9 mouse cellular contexts compared by ENCODE assay signal in genomic region chr11:31670468-31670921, GRCm38 (mm10). TPM values are rescaled to one million over a fixed set of nuclear protein-coding genes. Genes with fewer than 3 reads are reported as not detected.
DNase-seq lines count a peak whose midpoint lies in the region; ATAC-seq and TF ChIP-seq lines count a peak whose summit lies in the region.
"Had no signal": no experiment of that assay in that cellular context is flagged by ENCODE, and none has a peak within 500 bp of the region (broad histone marks: within the 10 kb centered on the region; RNA-seq: fewer than 3 reads in every experiment).

No protein-coding gene starts in this region.

- H3K9ac ChIP-seq in limb, embryonic 11.5 days (ENCODE audit: low read length), result no peak overlapping the region
- no peak overlapping the region for H3K9ac ChIP-seq in stomach, postnatal 0 days (ENCODE audit: low read length)

- no peak for DNase-seq in testis, postnatal 14 days (ENCODE audit: low spot score)
- DNase-seq in hindbrain, embryonic 10.5 days (ENCODE audit: low spot score), result no peak
- DNase-seq in limb, embryonic 11.5 days (ENCODE audit: low spot score), result no peak
- DNase-seq in stomach, postnatal 0 days (ENCODE audit: low spot score), result no peak
- no peak for DNase-seq in thymus, postnatal 10 days (ENCODE audit: low spot score in 2 of 2)
- no peak for DNase-seq in thymus, adult 2 months
- no peak for DNase-seq in layer of hippocampus, postnatal 14 days (ENCODE audit: low spot score in 2 of 2)

- H3K27ac ChIP-seq in testis, adult 2 months (ENCODE audit: control insufficient read depth, insufficient read depth, low read depth, low read length), result no peak overlapping the region
- no peak overlapping the region for H3K27ac ChIP-seq in hindbrain, embryonic 10.5 days
- H3K27ac ChIP-seq in limb, embryonic 11.5 days (replicated peaks; ENCODE audit: low read depth, low read length), result no peak overlapping the region
- H3K27ac ChIP-seq in stomach, postnatal 0 days (replicated peaks), result peak overlapping the region; percentile 56
- H3K27ac ChIP-seq in thymus, adult 2 months (ENCODE audit: control insufficient read depth, insufficient read depth, low read length), result no peak overlapping the region
- H3K27ac ChIP-seq: liver, embryonic 14.5 days had no signal

- no peak for TF ChIP-seq CTCF in testis, adult 2 months (IDR thresholded peaks at IDR 0.05; ENCODE audit: control insufficient read depth, insufficient read depth, insufficient replicate concordance, low read depth, low read length)
- no peak for TF ChIP-seq CTCF in stomach, postnatal 0 days (IDR thresholded peaks at IDR 0.05; ENCODE audit: low read depth)
- no peak for TF ChIP-seq CTCF in thymus, adult 2 months (IDR thresholded peaks at IDR 0.05; ENCODE audit: borderline replicate concordance, control insufficient read depth, extremely low read depth, insufficient read depth, low read length, poor library complexity)

- no peak for TF ChIP-seq POLR2A in testis, adult 2 months (IDR thresholded peaks at IDR 0.05; ENCODE audit: control insufficient read depth, low read depth, low read length)
- no peak for TF ChIP-seq POLR2A in thymus, adult 2 months (IDR thresholded peaks at IDR 0.05; ENCODE audit: control insufficient read depth, extremely low read depth, insufficient read depth, low read length, poor library complexity)

- peak overlapping the region; percentile 35 for H3K4me2 ChIP-seq in limb, embryonic 11.5 days (ENCODE audit: low read depth, severe bottlenecking)
- H3K4me2 ChIP-seq in stomach, postnatal 0 days (replicated peaks; ENCODE audit: low read depth), result peak overlapping the region; percentile 74

- no peak for TF ChIP-seq EP300 in stomach, postnatal 0 days (optimal IDR thresholded peaks at IDR 0.05)

- 79% methylated on average over 5 of the region's 5 CpGs for WGBS in hindbrain, embryonic 10.5 days
- 71% methylated on average over 5 of the region's 5 CpGs for WGBS in limb, embryonic 11.5 days
- WGBS in stomach, postnatal 0 days, result 52% methylated on average over 5 of the region's 5 CpGs
- 81% methylated on average over 5 of the region's 5 CpGs for WGBS in thymus, adult 2 months

- H3K9me3 ChIP-seq in hindbrain, embryonic 10.5 days, result no peaks in the 10 kb centered on the region
- no peaks in the 10 kb centered on the region for H3K9me3 ChIP-seq in limb, embryonic 11.5 days (ENCODE audit: control insufficient read depth, low read length)
- H3K9me3 ChIP-seq in stomach, postnatal 0 days (ENCODE audit: control insufficient read depth, low read length), result no peaks in the 10 kb centered on the region

- H3K4me1 ChIP-seq in testis, adult 2 months (ENCODE audit: control insufficient read depth, insufficient read depth, low read length), result peaks cover 2% of the 10 kb centered on the region; the same call in 1 of the 2 replicates
- H3K4me1 ChIP-seq in hindbrain, embryonic 10.5 days (replicated peaks), result peaks cover 23% of the 10 kb centered on the region
- 0 out of 2 replicates have a peak, but pooled peaks cover 5% of the 10 kb centered on the region for H3K4me1 ChIP-seq in limb, embryonic 11.5 days (ENCODE audit: control insufficient read depth, insufficient read depth, low read length)
- no peaks in the 10 kb centered on the region for H3K4me1 ChIP-seq in stomach, postnatal 0 days (replicated peaks; ENCODE audit: control insufficient read depth, insufficient read depth)
- H3K4me1 ChIP-seq in thymus, adult 2 months (replicated peaks; ENCODE audit: control insufficient read depth, insufficient read depth, low read length), result 0 out of 2 replicates have a peak, but pooled peaks cover 3% of the 10 kb centered on the region

- H3K27me3 ChIP-seq in testis, adult 2 months (ENCODE audit: control insufficient read depth, insufficient read depth, low read length), result no peaks in the 10 kb centered on the region
- no peaks in the 10 kb centered on the region for H3K27me3 ChIP-seq in hindbrain, embryonic 10.5 days (ENCODE audit: insufficient read depth, poor library complexity, severe bottlenecking)
- no peaks in the 10 kb centered on the region for H3K27me3 ChIP-seq in limb, embryonic 11.5 days (ENCODE audit: control insufficient read depth, insufficient read depth, low read length)
- no peaks in the 10 kb centered on the region for H3K27me3 ChIP-seq in stomach, postnatal 0 days (ENCODE audit: control insufficient read depth, insufficient read depth, low read length)
- H3K27me3 ChIP-seq in thymus, adult 2 months (ENCODE audit: control insufficient read depth, insufficient read depth, low read length), result no peaks in the 10 kb centered on the region

- H3K36me3 ChIP-seq in testis, adult 2 months (ENCODE audit: control insufficient read depth, insufficient read depth, low read length), result peaks cover 1% of the 10 kb centered on the region; the same call in 1 of the 2 replicates
- H3K36me3 ChIP-seq in hindbrain, embryonic 10.5 days, result peaks cover 49% of the 10 kb centered on the region
- H3K36me3 ChIP-seq in limb, embryonic 11.5 days (ENCODE audit: control insufficient read depth, insufficient read depth, low read length), result peaks cover 7% of the 10 kb centered on the region; the same call in 1 of the 2 replicates
- peaks cover 15% of the 10 kb centered on the region for H3K36me3 ChIP-seq in stomach, postnatal 0 days (ENCODE audit: control insufficient read depth, insufficient read depth, low read length)
- H3K36me3 ChIP-seq in thymus, adult 2 months (ENCODE audit: control insufficient read depth, insufficient read depth, low read length), result peaks cover 23% of the 10 kb centered on the region

- ATAC-seq in limb, embryonic 11.5 days (ENCODE audit: insufficient number of reproducible peaks, low FRiP score, low TSS enrichment, low read depth), result no peak
- peak; percentile 43 for ATAC-seq in stomach, postnatal 0 days (ENCODE audit: low FRiP score, low TSS enrichment)

- peak overlapping the region; percentile 11 for H3K4me3 ChIP-seq in testis, adult 2 months (ENCODE audit: control insufficient read depth, low read depth, low read length)
- peak overlapping the region; percentile 95 for H3K4me3 ChIP-seq in hindbrain, embryonic 10.5 days
- H3K4me3 ChIP-seq in limb, embryonic 11.5 days (ENCODE audit: low read depth, low read length), result peak overlapping the region; percentile 57; the same call in 1 of the 2 replicates
- peak overlapping the region; percentile 12; the same call in 1 of the 2 replicates for H3K4me3 ChIP-seq in stomach, postnatal 0 days (ENCODE audit: low read depth, low read length)
- H3K4me3 ChIP-seq in thymus, adult 2 months (ENCODE audit: control insufficient read depth, insufficient read depth, low read length), result no peak overlapping the region

RNA-seq across cellular contexts. Expression of gene Bod1, which starts 1.2 kb away (rescaled TPM):
- 81.8 and 89.7 TPM in 2 replicates for polyA plus RNA-seq in testis, adult 2 months (2012; rRNA removed)
- polyA plus RNA-seq in hindbrain, embryonic 10.5 days (2016; fragmentation: Nextera tagmentation; extraction: Ambion mirVana), result 123 and 136 TPM in 2 replicates
- polyA plus RNA-seq in limb, embryonic 11.5 days (2014; fragmentation: Nextera tagmentation; extraction: Ambion mirVana), result 128 TPM in 2 replicates
- polyA plus RNA-seq in stomach, postnatal 0 days (2015; fragmentation: Nextera tagmentation; extraction: Ambion mirVana), result 62.1 and 65.2 TPM in 2 replicates
- 39.3 and 40.3 TPM in 2 replicates for polyA plus RNA-seq in thymus, adult 2 months (2012; rRNA removed)
- 10 to 100 TPM; 87.3 to 87.9 TPM for total RNA-seq in layer of hippocampus, postnatal 14 days (2021)
